Mouse (Mus musculus): Measurements from ENCODE around the gene Polr3g. TPM values are rescaled to one million over a fixed set of nuclear protein-coding genes. Genes with fewer than 3 reads are reported as not detected.

Gene Polr3g
- 10 to 100 TPM in 1 of 2 experiments, 1 to 10 TPM in 1; 8.2 to 16.4 TPM for polyA plus RNA-seq (2017; shearing (Covaris generic))

DNA sequence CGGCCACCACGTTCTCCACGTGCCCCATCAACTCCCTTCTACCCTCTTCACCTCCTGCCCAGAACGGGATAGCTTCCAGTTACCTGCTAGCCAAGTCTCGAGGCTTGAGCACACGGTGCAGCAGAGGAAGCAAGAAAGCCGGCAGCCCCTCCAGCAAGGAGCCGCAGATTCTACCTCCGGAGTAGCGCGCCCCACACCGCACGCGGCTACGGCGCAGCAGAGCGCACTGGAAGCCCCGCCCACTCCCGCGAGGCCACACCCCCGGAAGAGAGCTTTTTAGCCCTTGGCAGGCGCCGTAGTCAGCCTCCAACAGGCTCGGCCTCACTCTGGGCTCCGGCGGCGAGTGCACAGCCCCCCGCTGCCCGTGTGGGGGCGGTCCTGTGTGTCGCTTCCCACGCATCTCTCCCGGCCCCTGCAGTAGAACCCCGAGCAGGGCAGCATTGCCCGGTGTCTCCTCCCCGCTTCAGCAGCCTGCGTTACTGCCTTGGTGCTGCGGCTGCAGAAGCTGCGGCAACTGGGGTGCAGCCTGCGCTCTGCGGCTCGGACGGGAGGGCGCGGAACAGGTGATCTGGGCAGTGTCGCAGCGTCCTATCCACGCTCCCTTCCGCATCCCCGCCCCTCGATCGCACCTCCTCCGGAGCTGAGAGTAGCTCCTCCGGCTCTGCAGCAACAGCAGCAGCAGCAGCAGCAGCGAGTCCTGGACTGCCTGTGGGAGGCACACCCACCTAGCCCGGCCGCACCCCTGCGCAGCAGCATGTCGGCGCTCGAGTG is at the start of gene Polr3g, which contains the start of gene Mblac2:
TSS of gene Polr3g (minus strand) at position 239 of the 771 bp plus-strand sequence.
TSS of gene Mblac2 (plus strand) at position 567 of the 771 bp plus-strand sequence.

GRCm38 (mm10) chr13:81657351-81658052 is 53.3 kb downstream of the Polr3g start, which contains the start of gene Lysmd3:
Gene Lysmd3 (plus strand): TSS chr13:81657663.

GRCm38 (mm10) chr13:81632720-81633415 is 77.9 kb downstream of the Polr3g start, which contains the start of gene Adgrv1:
Gene Adgrv1 (minus strand): TSS chr13:81633154.

Other genes starting within 250 kb of the Polr3g start
- under 1 TPM; 0.57 to 0.71 TPM for gene Adgrv1, start 77.9 kb downstream of the Polr3g start, polyA plus RNA-seq (2017; shearing (Covaris generic))
- 10 to 100 TPM; 14.5 to 24.3 TPM for gene Lysmd3, start 53.4 kb downstream of the Polr3g start, polyA plus RNA-seq (2017; shearing (Covaris generic))
- 10 to 100 TPM; 15.0 TPM for gene Mblac2, start 328 bp upstream of the Polr3g start, polyA plus RNA-seq (2017; shearing (Covaris generic))
- gene Cetn3, start 72.1 kb upstream of the Polr3g start, polyA plus RNA-seq (2017; shearing (Covaris generic)) = 100 to 1,000 TPM; 175 to 200 TPM